Mouse (Mus musculus): ENCODE measurements at regions not wholly inside any gene's neighbourhood (a gene's known extent, or its start where the extent isn't known, plus 50 kb on each side); places are given as distances from the start of the nearest gene placed in this dataset.
"Not testable (repeated sequence)": the region's sequence is repeated elsewhere in the genome, so short reads cannot be mapped to it uniquely, and the experiment has no call there.

- DNase-seq = peak; percentile 93 to 94
Observed at GRCm38 (mm10) chr17:16951092-16952016, 112.6 kb upstream of the Zfp960 start.

- DNase-seq = not testable (repeated sequence)
Observed at GRCm38 (mm10) chr17:16952146-16952545, 111.8 kb upstream of the Zfp960 start.

GRCm38 (mm10) chr17:16997241-16997640, 66.7 kb upstream of the Zfp960 start:
- DNase-seq = not testable (repeated sequence)

- peak; percentile 93 to 95 for DNase-seq
Observed at GRCm38 (mm10) chr17:17004632-17005265, 59.2 kb upstream of the Zfp960 start.

- DNase-seq = peak in 1 of 2 experiments; percentile 1
Observed at GRCm38 (mm10) chr17:17005267-17005666, 58.6 kb upstream of the Zfp960 start.

Measured in lung, adult 18-20 months (tissue).